Mouse (Mus musculus) heart, embryonic 10.5 days (tissue): ENCODE measurements at regions not wholly inside any gene's neighbourhood (a gene's known extent, or its start where the extent isn't known, plus 50 kb on each side); places are given as distances from the start of the nearest gene placed in this dataset.

Experiments used
- DNase-seq: peaks from one replicate; pipeline ENCODE4 v3.0.0-alpha.2; 2017; ENCODE audit warnings: low spot score
- H3K27ac ChIP-seq: fragments of 300-500 bp; sonication (generic); 2 replicates; pipeline ENCODE4 v1.5.1; 2016; ENCODE audit warnings: mild to moderate bottlenecking
- H3K27me3 ChIP-seq: fragments of 300-500 bp; sonication (generic); 2 replicates; pipeline ENCODE4 v1.6.1; 2016; ENCODE audit warnings: mild to moderate bottlenecking; ENCODE audit not compliant: poor library complexity, insufficient read depth, severe bottlenecking
- H3K36me3 ChIP-seq: fragments of 300-500 bp; sonication (generic); 2 replicates; pipeline ENCODE4 v1.6.1; 2016; ENCODE audit warnings: mild to moderate bottlenecking, moderate library complexity
- H3K4me1 ChIP-seq: fragments of 300-500 bp; sonication (generic); 2 replicates; pipeline ENCODE4 v1.6.1; 2016; ENCODE audit warnings: mild to moderate bottlenecking
- H3K4me3 ChIP-seq: fragments of 300-500 bp; sonication (generic); 2 replicates; pipeline ENCODE4 v1.5.1; 2016; ENCODE audit warnings: mild to moderate bottlenecking, moderate library complexity
- H3K9me3 ChIP-seq: fragments of 300-500 bp; sonication (generic); 2 replicates; pipeline ENCODE4 v1.6.1; 2016; ENCODE audit warnings: mild to moderate bottlenecking, moderate library complexity
- WGBS: fragments of 180-500 bp; shearing (Covaris S2); methylation state at CpG from one replicate; pipeline ENCODE4 v1.1.7; 2016; 5-methylcytosine and 5-hydroxymethylcytosine counted together

GRCm38 (mm10) chr13:7691232-7691631 is 511.4 kb upstream of the Adarb2 start:
- no peak overlapping the region for H3K27ac ChIP-seq
- H3K4me3 ChIP-seq: no peak overlapping the region
- peak; percentile 84 for DNase-seq
- WGBS: 21% methylated on average over 5 of the region's 5 CpGs
- no peaks in the 10 kb centered on the region for H3K36me3 ChIP-seq
- H3K4me1 ChIP-seq: no peaks in the 10 kb centered on the region
- H3K27me3 ChIP-seq: no peaks in the 10 kb centered on the region
- H3K9me3 ChIP-seq: no peaks in the 10 kb centered on the region

GRCm38 (mm10) chr13:7697647-7698365 is 504.9 kb upstream of the Adarb2 start:
- Histone ChIP-seq H3K27me3 (no peaks in the 10 kb centered on the region), H3K27ac (no peak overlapping the region), H3K4me3 (no peak overlapping the region), H3K36me3 (no peaks in the 10 kb centered on the region), H3K4me1 (no peaks in the 10 kb centered on the region), H3K9me3 (no peaks in the 10 kb centered on the region)
- DNase-seq: no peak
- WGBS: 69% methylated on average over 4 of the region's 4 CpGs

- 46% methylated on average over 2 of the region's 2 CpGs for WGBS
- no peaks in the 10 kb centered on the region for H3K4me1 ChIP-seq
- no peak overlapping the region for H3K4me3 ChIP-seq
- H3K27me3 ChIP-seq: no peaks in the 10 kb centered on the region
- H3K27ac ChIP-seq: no peak overlapping the region
- H3K36me3 ChIP-seq: no peaks in the 10 kb centered on the region
- no peaks in the 10 kb centered on the region for H3K9me3 ChIP-seq
- no peak for DNase-seq
These were observed 481.1 kb upstream of the Adarb2 start for GRCm38 (mm10) chr13:7721558-7721957.

- 78% methylated on average over 1 of the region's 1 CpGs for WGBS
- Histone ChIP-seq H3K36me3 (no peaks in the 10 kb centered on the region), H3K4me1 (no peaks in the 10 kb centered on the region), H3K9me3 (no peaks in the 10 kb centered on the region), H3K4me3 (no peak overlapping the region), H3K27me3 (no peaks in the 10 kb centered on the region), H3K27ac (no peak overlapping the region)
- no peak for DNase-seq
These were observed 453.0 kb upstream of the Adarb2 start for GRCm38 (mm10) chr13:7749688-7750087.

- 75% methylated on average over 3 of the region's 3 CpGs for WGBS
These were observed 417.4 kb upstream of the Adarb2 start for GRCm38 (mm10) chr13:7785252-7785651.

GRCm38 (mm10) chr13:7790069-7790468 is 412.6 kb upstream of the Adarb2 start:
- Histone ChIP-seq H3K36me3 (no peaks in the 10 kb centered on the region), H3K4me1 (no peaks in the 10 kb centered on the region), H3K4me3 (no peak overlapping the region), H3K27me3 (no peaks in the 10 kb centered on the region), H3K27ac (no peak overlapping the region), H3K9me3 (no peaks in the 10 kb centered on the region)
- 80% methylated on average over 2 of the region's 2 CpGs for WGBS
- no peak for DNase-seq

More at GRCm38 (mm10) chr13:7785252-7785651, 417.4 kb upstream of the Adarb2 start:
- H3K27me3 ChIP-seq: no peaks in the 10 kb centered on the region
- H3K9me3 ChIP-seq: no peaks in the 10 kb centered on the region
- no peak overlapping the region for H3K4me3 ChIP-seq
- H3K27ac ChIP-seq: no peak overlapping the region
- no peaks in the 10 kb centered on the region for H3K4me1 ChIP-seq
- no peak for DNase-seq
- H3K36me3 ChIP-seq: no peaks in the 10 kb centered on the region
